In the genomic region with DNA sequence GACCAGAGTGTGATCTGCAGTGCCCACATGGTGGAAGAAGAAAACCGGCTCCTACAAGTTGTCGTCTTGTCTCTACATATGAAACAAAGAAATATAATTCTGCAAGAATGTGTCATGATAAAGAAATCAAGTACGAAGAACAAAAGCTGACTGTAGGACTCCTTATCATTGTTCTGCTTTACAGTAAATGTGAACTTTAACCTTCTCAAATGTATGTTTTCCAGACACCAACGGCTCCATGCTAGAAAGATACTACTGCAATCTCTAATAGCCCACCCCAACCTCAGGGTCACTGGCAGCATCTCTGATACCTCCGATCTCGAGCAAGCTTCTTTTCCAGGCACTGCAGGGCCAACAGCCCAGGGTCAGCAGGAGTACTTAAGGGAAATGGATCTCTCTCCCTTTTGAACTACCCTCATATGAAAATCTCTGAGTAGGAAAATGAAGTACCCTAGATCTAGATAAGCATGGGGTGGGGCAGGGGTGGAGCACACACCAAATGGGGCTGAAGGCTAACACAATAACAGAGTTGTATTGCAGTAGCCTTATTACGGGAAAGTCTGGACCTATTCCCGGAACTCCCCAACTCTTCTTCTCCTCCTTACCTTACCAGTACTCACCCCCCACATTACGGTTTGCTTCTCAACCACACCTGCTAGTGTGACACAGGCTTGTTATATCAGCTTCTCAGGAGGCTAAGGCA, we compare ENCODE assay signal across 1 mouse cellular context.
TF ChIP-seq lines count a peak whose summit lies in the region.

No protein-coding gene starts in this region.

TF ChIP-seq in myocyte, 11 proteins besides CTCF, POLR2A, EP300 and RAD21 (continued from another document):
- no peak for TF ChIP-seq MAX (IDR thresholded peaks at IDR 0.05; ENCODE audit: low read depth)
- TF ChIP-seq MYOG (IDR thresholded peaks at IDR 0.05; ENCODE audit: control insufficient read depth in 1 of 3, insufficient read depth in 1 of 3, insufficient read length in 2 of 3, low read depth in 2 of 3) = no peak
- TF ChIP-seq USF1 (IDR thresholded peaks at IDR 0.05; ENCODE audit: low read depth) = no peak
